ENCODE assay signal across 20 mouse cellular contexts in the genomic region with DNA sequence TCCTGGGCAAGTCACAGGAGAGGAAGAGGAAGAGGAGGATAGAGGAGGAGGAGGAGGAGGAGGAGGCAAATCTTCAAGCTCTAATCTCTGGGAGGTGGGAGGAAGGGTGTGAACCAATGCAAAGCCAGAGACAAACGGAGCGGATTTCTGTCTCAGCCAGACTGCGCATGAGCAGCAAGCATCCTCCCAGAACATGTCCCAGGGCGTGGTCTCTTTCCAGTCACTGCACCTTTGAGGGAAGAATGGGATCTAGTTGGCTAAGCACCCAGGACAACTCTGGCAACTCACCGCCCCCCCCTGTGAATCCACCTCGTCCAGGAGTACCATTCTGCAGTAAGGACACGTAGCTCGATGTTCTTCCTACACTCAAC. TPM values are rescaled to one million over a fixed set of nuclear protein-coding genes. Genes with fewer than 3 reads are reported as not detected.
DNase-seq lines count a peak whose midpoint lies in the region; ATAC-seq lines count a peak whose summit lies in the region.
"Had no signal": no experiment of that assay in that cellular context is flagged by ENCODE, and none has a peak within 500 bp of the region (broad histone marks: within the 10 kb centered on the region; RNA-seq: fewer than 3 reads in every experiment).

No protein-coding gene starts in this region.

- ATAC-seq in heart, embryonic 12.5 days (ENCODE audit: insufficient number of reproducible peaks, low FRiP score) = no peak
- ATAC-seq: forebrain, embryonic 13.5 days had no signal

- DNase-seq in heart, adult 11 months = peak; percentile 94
- peak; percentile 75 for DNase-seq in ES-CJ7 (ENCODE audit: low read depth, low spot score)
- peak; percentile 60 for DNase-seq in brain, adult 2 months (ENCODE audit: low read depth, low spot score)
- peak; percentile 46 for DNase-seq in heart, adult 8-10 months (ENCODE audit: low spot score)
- DNase-seq in lung, adult 18-20 months = no peak
- no peak for DNase-seq in Muller cell, postnatal 12 days (ENCODE audit: inconsistent ontology term)
- DNase-seq: kidney, adult 18-20 months; kidney, postnatal 36 days; lung, postnatal 36 days; thymus, postnatal 4 days had no signal

- no peak overlapping the region for H3K4me3 ChIP-seq in heart, embryonic 12.5 days
- H3K4me3 ChIP-seq: embryonic facial prominence, embryonic 10.5 days; forebrain, embryonic 13.5 days; hindbrain, embryonic 10.5 days; limb, embryonic 13.5 days; neural tube, embryonic 15.5 days had no signal

- no peak overlapping the region for H3K4me2 ChIP-seq in heart, embryonic 12.5 days
- H3K4me2 ChIP-seq: forebrain, embryonic 13.5 days; limb, embryonic 13.5 days; neural tube, embryonic 15.5 days had no signal

- H3K27me3 ChIP-seq in heart, embryonic 12.5 days (replicated peaks) = no peaks in the 10 kb centered on the region
- H3K27me3 ChIP-seq: forebrain, embryonic 13.5 days; limb, embryonic 13.5 days; neural tube, embryonic 15.5 days had no signal

- WGBS in heart, embryonic 12.5 days = 62% methylated on average over 8 of the region's 8 CpGs

- no peaks in the 10 kb centered on the region for H3K9me3 ChIP-seq in heart, embryonic 12.5 days (replicated peaks)
- H3K9me3 ChIP-seq: embryonic facial prominence, embryonic 10.5 days; forebrain, embryonic 13.5 days; hindbrain, embryonic 10.5 days; limb, embryonic 13.5 days; neural tube, embryonic 15.5 days had no signal

- H3K4me1 ChIP-seq in heart, embryonic 12.5 days (replicated peaks) = peaks cover 16% of the 10 kb centered on the region
- H3K4me1 ChIP-seq: forebrain, embryonic 13.5 days had no signal

- H3K36me3 ChIP-seq in heart, embryonic 12.5 days = no peaks in the 10 kb centered on the region
- H3K36me3 ChIP-seq: embryonic facial prominence, embryonic 10.5 days; hindbrain, embryonic 10.5 days; limb, embryonic 13.5 days; neural tube, embryonic 15.5 days had no signal

- no peak overlapping the region for H3K27ac ChIP-seq in heart, embryonic 12.5 days (ENCODE audit: poor library complexity, severe bottlenecking)
- H3K27ac ChIP-seq: embryonic facial prominence, embryonic 10.5 days; forebrain, embryonic 13.5 days; hindbrain, embryonic 10.5 days; limb, embryonic 13.5 days; neural tube, embryonic 15.5 days had no signal

- H3K9ac ChIP-seq in heart, embryonic 12.5 days = no peak overlapping the region
- H3K9ac ChIP-seq: forebrain, embryonic 13.5 days; limb, embryonic 13.5 days; neural tube, embryonic 15.5 days had no signal

RNA-seq across cellular contexts. Expression of a gene that starts 17.6 kb away (rescaled TPM):
- 5,530 and 5,941 TPM in 2 replicates for polyA plus RNA-seq in heart, embryonic 12.5 days (2016; fragmentation: Nextera tagmentation; extraction: Ambion mirVana)
- total RNA-seq in heart, adult 8-10 months (2022) = 100 to 1,000 TPM; 455 to 787 (median 725) TPM
- total RNA-seq: gastrocnemius, adult 18-20 months; layer of hippocampus, postnatal 14 days; left cerebral cortex, postnatal 10 days had no signal
- polyA plus RNA-seq: C2C12; forebrain, embryonic 13.5 days had no signal

RNA-seq across cellular contexts. Expression of a gene that starts 33.7 kb away (rescaled TPM):
- 2.2 and 2.8 TPM in 2 replicates for polyA plus RNA-seq in heart, embryonic 12.5 days (2016; fragmentation: Nextera tagmentation; extraction: Ambion mirVana)
- 10 to 100 TPM; 15.2 to 30.8 (median 18.1) TPM for total RNA-seq in heart, adult 8-10 months (2022)
- polyA plus RNA-seq: C2C12 had no signal

RNA-seq across cellular contexts. Expression of a gene that starts 38.1 kb away (rescaled TPM):
- polyA plus RNA-seq in heart, embryonic 12.5 days (2016; fragmentation: Nextera tagmentation; extraction: Ambion mirVana) = 102 and 106 TPM in 2 replicates
- 10 to 100 TPM; 33.1 to 50.4 (median 39.8) TPM for total RNA-seq in heart, adult 8-10 months (2022)

RNA-seq across cellular contexts. Expression of a gene that starts 39.3 kb away (rescaled TPM):
- 41.6 and 42.0 TPM in 2 replicates for polyA plus RNA-seq in heart, embryonic 12.5 days (2016; fragmentation: Nextera tagmentation; extraction: Ambion mirVana)
- 10 to 100 TPM; 54.8 to 67.3 (median 62.1) TPM for total RNA-seq in heart, adult 8-10 months (2022)

RNA-seq across cellular contexts. Expression of a gene that starts 54.4 kb away (rescaled TPM):
- polyA plus RNA-seq in heart, embryonic 12.5 days (2016; fragmentation: Nextera tagmentation; extraction: Ambion mirVana) = 31.8 and 34.7 TPM in 2 replicates
- 10 to 100 TPM; 14.9 to 28.0 (median 19.4) TPM for total RNA-seq in heart, adult 8-10 months (2022)

Comparison
In these comparisons a context has a peak if more than half of its experiments do, and no peak if none do; other contexts are left out.
1. DNase-seq: peak in heart, adult 11 months (single experiment), ES-CJ7 (single experiment), brain, adult 2 months (single experiment) and heart, adult 8-10 months (single experiment); none in lung, adult 18-20 months (0 of 2) and Muller cell, postnatal 12 days (single experiment).